Mouse (Mus musculus): Measurements from ENCODE around the gene Rpa1. TPM values are rescaled to one million over a fixed set of nuclear protein-coding genes. Genes with fewer than 3 reads are reported as not detected.

Rpa1 gene
- total and polyA plus RNA-seq, 3 experiments, result 230 to 357 (median 287) TPM

- H3K9ac ChIP-seq (ENCODE audit: insufficient read depth, low read depth), result no peak overlapping the region
- no peaks in the 10 kb centered on the region for H3K9me3 ChIP-seq (replicated peaks; ENCODE audit: low read length)
- dilution Hi-C loops (cut with MboI; ENCODE audit: extremely low pct_ligation_motif_present, extremely low pct_unique_long_range_greater_than_20kb, low sequenced_read_pairs), result no loop called here
- no peak overlapping the region for H3K4me2 ChIP-seq (ENCODE audit: insufficient read depth, low read depth, poor library complexity, severe bottlenecking)
- peaks cover 64 to 90% of the 10 kb centered on the region in 2 experiments for H3K36me3 ChIP-seq (replicated peaks in 1 of 2; ENCODE audit: control insufficient read depth in 1 of 2, insufficient read depth in 1 of 2, low read length in 1 of 2)
- H3K4me1 ChIP-seq (ENCODE audit: control insufficient read depth in 1 of 2, insufficient read depth in 2 of 2), result peaks cover 6 to 20% of the 10 kb centered on the region in 2 experiments; a peak in 2 of 4 replicates
- H3K27me3 ChIP-seq (replicated peaks), result no peaks in the 10 kb centered on the region
- H3K4me3 ChIP-seq (replicated peaks in 1 of 3; ENCODE audit: low read depth in 2 of 3, low read length in 2 of 3, poor library complexity in 1 of 3), result no peak overlapping the region
- in situ Hi-C loops (cut with MboI; ENCODE audit: low pct_ligation_motif_present, low pct_unique_long_range_greater_than_20kb, low sequenced_read_pairs), result no loop called here
- H3K79me2 ChIP-seq (replicated peaks; ENCODE audit: control insufficient read depth, extremely low read depth, insufficient read depth, poor library complexity, severe bottlenecking), result peaks cover 25% of the 10 kb centered on the region
- peak; percentile 26 for DNase-seq (ENCODE audit: extremely low read depth)
- H3K27ac ChIP-seq (ENCODE audit: insufficient read depth, low read depth), result no peak overlapping the region
- TF ChIP-seq USF2 (conservative IDR thresholded peaks at IDR 0.05; ENCODE audit: low read depth, low read length) (no peak), TBP (conservative IDR thresholded peaks at IDR 0.05; ENCODE audit: low read depth, low read length) (no peak), RCOR1 (conservative IDR thresholded peaks at IDR 0.05; ENCODE audit: low read depth, low read length) (no peak), CHD1 (IDR thresholded peaks at IDR 0.05; ENCODE audit: low read depth, low read length) (no peak), MYC (IDR thresholded peaks at IDR 0.05; ENCODE audit: low read depth, low read length) (no peak), ZNF384 (IDR thresholded peaks at IDR 0.05; ENCODE audit: low read depth, low read length) (no peak), USF1 (IDR thresholded peaks at IDR 0.05; ENCODE audit: low read depth, low read length) (no peak), ZKSCAN1 (IDR thresholded peaks at IDR 0.05; ENCODE audit: borderline replicate concordance, low read depth, low read length) (no peak), NRF1 (IDR thresholded peaks at IDR 0.05; ENCODE audit: low read depth, low read length) (no peak), POLR2AphosphoS2 (IDR thresholded peaks at IDR 0.05; ENCODE audit: low read depth, low read length) (no peak), SMC3 (IDR thresholded peaks at IDR 0.05; ENCODE audit: low read depth, low read length) (no peak), CTCF (conservative IDR thresholded peaks at IDR 0.05 in 1 of 2, IDR thresholded peaks at IDR 0.05 in 1 of 2; ENCODE audit: low read depth in 2 of 2, low read length in 2 of 2) (no peak), MAZ (IDR thresholded peaks at IDR 0.05; ENCODE audit: low read depth, low read length) (no peak), NELFE (IDR thresholded peaks at IDR 0.05; ENCODE audit: low read depth, low read length) (no peak), MAX (IDR thresholded peaks at IDR 0.05; ENCODE audit: low read length) (no peak), MXI1 (IDR thresholded peaks at IDR 0.05; ENCODE audit: low read depth, low read length) (no peak), E2F4 (IDR thresholded peaks at IDR 0.05; ENCODE audit: insufficient replicate concordance, low read depth, low read length) (no peak), ZMIZ1 (IDR thresholded peaks at IDR 0.05; ENCODE audit: low read depth, low read length) (no peak)
Measured at GRCm38 (mm10) chr11:75337246-75337645, 10.9 kb downstream of the Rpa1 start.

DNA sequence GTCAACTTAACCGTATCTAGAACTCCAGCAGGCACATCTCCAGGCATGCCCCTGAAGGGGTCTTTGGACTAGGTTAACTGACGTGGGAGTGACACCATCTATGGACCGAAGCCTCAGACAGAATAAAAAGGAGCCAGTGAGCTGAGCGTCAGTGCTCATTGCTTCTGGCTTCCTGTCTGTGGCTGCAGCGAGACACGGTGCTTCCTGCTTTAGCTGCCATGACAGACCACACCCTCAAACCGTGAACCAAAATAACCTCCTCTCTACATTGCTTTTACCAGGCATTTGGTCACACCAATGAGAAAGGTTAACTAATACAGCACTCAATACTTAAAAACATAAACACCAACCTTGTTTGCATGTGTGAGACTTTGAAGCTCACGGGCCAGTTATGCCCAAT lies 11.4 kb downstream of the Rpa1 start:
- Histone ChIP-seq H3K4me2 (ENCODE audit: insufficient read depth, low read depth, poor library complexity, severe bottlenecking) (no peak overlapping the region), H3K79me2 (replicated peaks; ENCODE audit: control insufficient read depth, extremely low read depth, insufficient read depth, poor library complexity, severe bottlenecking) (peaks cover 20% of the 10 kb centered on the region), H3K9ac (ENCODE audit: insufficient read depth, low read depth) (no peak overlapping the region), H3K27me3 (replicated peaks) (no peaks in the 10 kb centered on the region), H3K4me3 (replicated peaks in 1 of 3; ENCODE audit: low read depth in 2 of 3, low read length in 2 of 3, poor library complexity in 1 of 3) (no peak overlapping the region), H3K27ac (ENCODE audit: insufficient read depth, low read depth) (no peak overlapping the region), H3K4me1 (ENCODE audit: control insufficient read depth in 1 of 2, insufficient read depth in 2 of 2) (peaks cover 6 to 18% of the 10 kb centered on the region in 2 experiments; a peak in 2 of 4 replicates), H3K9me3 (replicated peaks; ENCODE audit: low read length) (no peaks in the 10 kb centered on the region), H3K36me3 (replicated peaks in 1 of 2; ENCODE audit: control insufficient read depth in 1 of 2, insufficient read depth in 1 of 2, low read length in 1 of 2) (peaks cover 66 to 91% of the 10 kb centered on the region in 2 experiments)
- DNase-seq (ENCODE audit: extremely low read depth), result peak; percentile 52
- no peak for TF ChIP-seq MAZ (IDR thresholded peaks at IDR 0.05; ENCODE audit: low read depth, low read length)
- no peak for TF ChIP-seq SMC3 (IDR thresholded peaks at IDR 0.05; ENCODE audit: low read depth, low read length)
- TF ChIP-seq CHD2 (IDR thresholded peaks at IDR 0.05; ENCODE audit: low read length), result no peak
- TF ChIP-seq EP300 (IDR thresholded peaks at IDR 0.05; ENCODE audit: low read length), result no peak
- TF ChIP-seq POLR2A (IDR thresholded peaks at IDR 0.05; ENCODE audit: low read depth, low read length), result no peak
- TF ChIP-seq HCFC1 (IDR thresholded peaks at IDR 0.05; ENCODE audit: low read depth, low read length), result no peak
- TF ChIP-seq MXI1 (IDR thresholded peaks at IDR 0.05; ENCODE audit: low read depth, low read length), result no peak
- no peak for TF ChIP-seq USF2 (conservative IDR thresholded peaks at IDR 0.05; ENCODE audit: low read depth, low read length)
- TF ChIP-seq RCOR1 (conservative IDR thresholded peaks at IDR 0.05; ENCODE audit: low read depth, low read length), result no peak
- TF ChIP-seq RAD21 (IDR thresholded peaks at IDR 0.05; ENCODE audit: low read depth, low read length), result no peak
- no peak for TF ChIP-seq MYC (IDR thresholded peaks at IDR 0.05; ENCODE audit: low read depth, low read length)
- no peak for TF ChIP-seq BHLHE40 (IDR thresholded peaks at IDR 0.05; ENCODE audit: low read depth, low read length)
- TF ChIP-seq ZNF384 (IDR thresholded peaks at IDR 0.05; ENCODE audit: low read depth, low read length), result no peak
- no peak for TF ChIP-seq ETS1 (conservative IDR thresholded peaks at IDR 0.05; ENCODE audit: low read depth, low read length)
- TF ChIP-seq MAFK (IDR thresholded peaks at IDR 0.05; ENCODE audit: insufficient replicate concordance, low read length), result no peak
- no peak for TF ChIP-seq GABPA (IDR thresholded peaks at IDR 0.05; ENCODE audit: insufficient replicate concordance, low read depth, low read length)
- dilution Hi-C loops (cut with MboI; ENCODE audit: extremely low pct_ligation_motif_present, extremely low pct_unique_long_range_greater_than_20kb, low sequenced_read_pairs), result no loop called here
- in situ Hi-C loops (cut with MboI; ENCODE audit: low pct_ligation_motif_present, low pct_unique_long_range_greater_than_20kb, low sequenced_read_pairs), result no loop called here
